Mouse (Mus musculus) heart, adult 2 months (tissue): ENCODE data around the gene Josd1. TPM values are rescaled to one million over a fixed set of nuclear protein-coding genes. Genes with fewer than 3 reads are reported as not detected.

Experiments used
- DNase-seq, 2 experiments: peaks; one replicate each; pipeline ENCODE4 v3.0.0; 2021
- H3K27ac ChIP-seq: fragments of 200-600 bp; 2 replicates; pipeline ENCODE4 v1.8.1; 2022
- H3K27me3 ChIP-seq: fragments of 200-500 bp; 2 replicates; pipeline ENCODE4 v1.6.1; 2012; ENCODE audit warnings: mild to moderate bottlenecking, low read length, inconsistent platforms, mixed read lengths; ENCODE audit not compliant: control insufficient read depth, insufficient read depth
- H3K36me3 ChIP-seq: fragments of 200-500 bp; 2 replicates; pipeline ENCODE4 v1.6.1; 2012; ENCODE audit warnings: low read length, inconsistent platforms; ENCODE audit not compliant: control insufficient read depth, insufficient read depth
- H3K4me1 ChIP-seq: fragments of 200-500 bp; 2 replicates; pipeline ENCODE4 v1.6.1; 2011; ENCODE audit warnings: low read length; ENCODE audit not compliant: control insufficient read depth, insufficient read depth
- H3K4me3 ChIP-seq: fragments of 200-600 bp; 2 replicates; pipeline ENCODE4 v1.8.1; 2022
- H3K79me2 ChIP-seq: fragments of 200-500 bp; replicated peaks from 2 replicates; pipeline ENCODE4 v1.6.1; 2012; ENCODE audit warnings: mild to moderate bottlenecking, inconsistent platforms, low read length, moderate library complexity, mixed read lengths; ENCODE audit not compliant: control insufficient read depth, insufficient read depth
- H3K9ac ChIP-seq: fragments of 200-500 bp; 2 replicates; pipeline ENCODE4 v1.6.1; 2012; ENCODE audit warnings: low read depth, mild to moderate bottlenecking, control low read depth, inconsistent platforms, low read length, mixed read lengths
- CTCF ChIP-seq: fragments of 200-600 bp; IDR thresholded peaks from 2 replicates; pipeline ENCODE4 v1.8.1; 2022; ENCODE audit warnings: antibody characterized with exemption, mild to moderate bottlenecking, moderate library complexity
- EP300 ChIP-seq: fragments of 200-500 bp; IDR thresholded peaks from 2 replicates; pipeline ENCODE4 v1.6.1; 2011; ENCODE audit warnings: low read depth, low read length, control low read depth; ENCODE audit not compliant: insufficient read depth
- POLR2A ChIP-seq: fragments of 200-500 bp; IDR thresholded peaks from 2 replicates; pipeline ENCODE4 v1.6.1; 2011; ENCODE audit warnings: mild to moderate bottlenecking, low read depth, low read length, control low read depth; ENCODE audit not compliant: insufficient read depth
- WGBS: fragments of 180-500 bp; shearing (Covaris S2); methylation state at CpG from one replicate; pipeline ENCODE4 v1.1.7; 2018; 5-methylcytosine and 5-hydroxymethylcytosine counted together
- intact Hi-C: fragments of 180-260 bp; cut with DNase I; formaldehyde crosslinking; loops from one replicate; pipeline ENCODE4 v1.15.1; 2025
- polyA plus RNA-seq: library from polyadenylated mRNA; depleted of rRNA; stranded (reverse); fragments of >200 nt; gene quantifications from 2 replicates; pipeline ENCODE4 v1.2.3, GENCODE M21; 2012
- total RNA-seq, 2 experiments: library from RNA; stranded (reverse); gene quantifications; 2 replicates each; pipeline ENCODE4 v1.2.3; 2021

Josd1 gene
- total and polyA plus RNA-seq, 3 experiments = 16.1 to 24.9 (median 22.1) TPM

GRCm38 (mm10) chr15:79670972-79671299 is 16.8 kb downstream of the Josd1 start:
- WGBS = under 1% methylated on average over 36 of the region's 37 CpGs
- peak overlapping the region; percentile 70 for H3K27ac ChIP-seq
- no peaks in the 10 kb centered on the region for H3K27me3 ChIP-seq
- peak overlapping the region; percentile 98 for H3K4me3 ChIP-seq
- no peaks in the 10 kb centered on the region for H3K36me3 ChIP-seq
- intact Hi-C loops = loop anchor here (1.0 kb wide), 1 partner anchor 13 kb away; the partner anchor contains the start of gene Fam227a
- H3K79me2 ChIP-seq = 0 out of 2 replicates have a peak, but pooled peaks cover 2% of the 10 kb centered on the region
- no peak for DNase-seq
- TF ChIP-seq POLR2A (no peak), CTCF (no peak), EP300 (no peak)
- H3K9ac ChIP-seq = peak overlapping the region; percentile 86
- peaks cover 2% of the 10 kb centered on the region; the same call in 1 of the 2 replicates for H3K4me1 ChIP-seq

GRCm38 (mm10) chr15:79670249-79670971 is 17.3 kb downstream of the Josd1 start, which contains the start of gene Tomm22:
Gene Tomm22, plus strand, starts transcription at chr15:79670861.
- peaks cover 2% of the 10 kb centered on the region; the same call in 1 of the 2 replicates for H3K4me1 ChIP-seq
- peak within 1 kb of the TSS; percentile 86 for H3K9ac ChIP-seq
- intact Hi-C loops = loop anchor here (1.0 kb wide), 1 partner anchor 12 kb away; the partner anchor contains the start of gene Fam227a
- peak within 1 kb of the TSS; percentile 70 for H3K27ac ChIP-seq
- DNase-seq = peak; percentile 90 to 92
- WGBS = 15% methylated on average over 33 of the region's 33 CpGs
- peak; percentile 39; the same call in 1 of the 2 replicates for TF ChIP-seq POLR2A
- peak; percentile 75 for TF ChIP-seq CTCF
- peak; percentile 53; the same call in 1 of the 2 replicates for TF ChIP-seq EP300
- no peaks in the 10 kb centered on the region for H3K36me3 ChIP-seq
- no peaks in the 10 kb centered on the region for H3K27me3 ChIP-seq
- peak within 1 kb of the TSS; percentile 98 for H3K4me3 ChIP-seq
- 0 out of 2 replicates have a peak, but pooled peaks cover 2% of the 10 kb centered on the region for H3K79me2 ChIP-seq

- Histone ChIP-seq H3K27ac (no peak overlapping the region), H3K4me1 (peaks cover 2% of the 10 kb centered on the region; the same call in 1 of the 2 replicates), H3K79me2 (0 out of 2 replicates have a peak, but pooled peaks cover 2% of the 10 kb centered on the region), H3K27me3 (no peaks in the 10 kb centered on the region), H3K4me3 (no peak overlapping the region), H3K9ac (no peak overlapping the region), H3K36me3 (no peaks in the 10 kb centered on the region)
- WGBS = 53% methylated on average over 10 of the region's 10 CpGs
- intact Hi-C loops = no loop called here
- no peak for DNase-seq
- TF ChIP-seq CTCF (peak; percentile 33), POLR2A (no peak)
Measured at GRCm38 (mm10) chr15:79669195-79669594, 18.5 kb downstream of the Josd1 start.

- Histone ChIP-seq H3K27ac (no peak overlapping the region), H3K27me3 (no peaks in the 10 kb centered on the region), H3K4me3 (no peak overlapping the region), H3K9ac (no peak overlapping the region), H3K36me3 (no peaks in the 10 kb centered on the region; the same call in 1 of the 2 replicates), H3K4me1 (no peaks in the 10 kb centered on the region), H3K79me2 (no peaks in the 10 kb centered on the region)
- TF ChIP-seq POLR2A = no peak
- TF ChIP-seq CTCF = no peak
- 90% methylated on average over 8 of the region's 8 CpGs for WGBS
- intact Hi-C loops = no loop called here
- no peak for DNase-seq
Measured at GRCm38 (mm10) chr15:79664666-79665065, 23.1 kb downstream of the Josd1 start.

- peak in 1 of 2 experiments; percentile 42 for DNase-seq
- H3K79me2 ChIP-seq = no peaks in the 10 kb centered on the region
- H3K4me3 ChIP-seq = no peak overlapping the region
- WGBS = 71% methylated on average over 4 of the region's 4 CpGs
- H3K27ac ChIP-seq = no peak overlapping the region
- no peak overlapping the region for H3K9ac ChIP-seq
- no peaks in the 10 kb centered on the region; the same call in 1 of the 2 replicates for H3K36me3 ChIP-seq
- intact Hi-C loops = no loop called here
- TF ChIP-seq CTCF (peak; percentile 70), EP300 (no peak), POLR2A (no peak)
- peaks cover 3% of the 10 kb centered on the region; the same call in 1 of the 2 replicates for H3K4me1 ChIP-seq
- H3K27me3 ChIP-seq = no peaks in the 10 kb centered on the region
Measured at GRCm38 (mm10) chr15:79661852-79662251, 25.9 kb downstream of the Josd1 start.
